Mouse (Mus musculus) heart, embryonic 12.5 days (tissue): ENCODE data around the gene Hist2h4. TPM values are rescaled to one million over a fixed set of nuclear protein-coding genes. Genes with fewer than 3 reads are reported as not detected.
A peak's percentile ranks its signal among the peaks of the same experiment; 100 is the strongest.
"Not testable (repeated sequence)": the region's sequence is repeated elsewhere in the genome, so short reads cannot be mapped to it uniquely, and the experiment has no call there.

Source experiments
- ATAC-seq: fragments of 200-750 bp; cut with Nextera tagmentation; 2 replicates; pipeline ENCODE4 v1.8.0; 2017; ENCODE audit warnings: moderate TSS enrichment, moderate library complexity; ENCODE audit not compliant: insufficient number of reproducible peaks, low FRiP score
- H3K27ac ChIP-seq: fragments of 300-500 bp; sonication (generic); 2 replicates; pipeline ENCODE4 v1.5.1; 2016; ENCODE audit warnings: mild to moderate bottlenecking, moderate library complexity; ENCODE audit not compliant: poor library complexity, severe bottlenecking
- H3K27me3 ChIP-seq: fragments of 300-500 bp; sonication (generic); replicated peaks from 2 replicates; pipeline ENCODE4 v1.6.1; 2016; ENCODE audit warnings: mild to moderate bottlenecking, moderate library complexity
- H3K36me3 ChIP-seq: fragments of 300-500 bp; sonication (generic); 2 replicates; pipeline ENCODE4 v1.6.1; 2016; ENCODE audit warnings: mild to moderate bottlenecking, moderate library complexity
- H3K4me1 ChIP-seq: fragments of 300-500 bp; sonication (generic); replicated peaks from 2 replicates; pipeline ENCODE4 v1.6.1; 2016; ENCODE audit warnings: mild to moderate bottlenecking
- H3K4me2 ChIP-seq: fragments of 300-500 bp; sonication (generic); 2 replicates; pipeline ENCODE4 v1.6.1; 2016; ENCODE audit warnings: mild to moderate bottlenecking, moderate library complexity
- H3K4me3 ChIP-seq: fragments of 300-500 bp; sonication (generic); 2 replicates; pipeline ENCODE4 v1.5.1; 2016; ENCODE audit warnings: mild to moderate bottlenecking
- H3K9ac ChIP-seq: fragments of 300-500 bp; sonication (generic); 2 replicates; pipeline ENCODE4 v1.6.1; 2016; ENCODE audit warnings: mild to moderate bottlenecking, moderate library complexity
- H3K9me3 ChIP-seq: fragments of 300-500 bp; sonication (generic); replicated peaks from 2 replicates; pipeline ENCODE4 v1.6.1; 2016; ENCODE audit warnings: mild to moderate bottlenecking, moderate library complexity
- WGBS: fragments of 180-500 bp; shearing (Covaris S2); methylation state at CpG from one replicate; pipeline ENCODE4 v1.1.7; 2016; 5-methylcytosine and 5-hydroxymethylcytosine counted together
- polyA plus RNA-seq: library from polyadenylated mRNA; unstranded; fragments of >200 nt; fragmentation: Nextera tagmentation; extraction: Ambion mirVana; gene quantifications from 2 replicates; pipeline ENCODE4 v1.2.1, GENCODE M21; 2016

The Hist2h4 gene
- polyA plus RNA-seq, 1 experiment from 2014 or later: 3.7 TPM

GRCm38 (mm10) chr3:96268776-96269378, 5.8 kb upstream of the Hist2h4 start:
- Histone ChIP-seq H3K9ac (peak overlapping the region; percentile 71), H3K27ac (peak overlapping the region; percentile 97), H3K4me3 (peak overlapping the region; percentile 60), H3K4me1 (peaks cover 11% of the 10 kb centered on the region), H3K4me2 (peak overlapping the region; percentile 95)
- H3K36me3 ChIP-seq, H3K9me3 ChIP-seq, H3K27me3 ChIP-seq: not testable (repeated sequence)
- peak; percentile 29 for ATAC-seq
- under 1% methylated on average over 11 of the region's 44 CpGs for WGBS

- no peaks in the 10 kb centered on the region for H3K27me3 ChIP-seq
- WGBS: 26% methylated on average over 28 of the region's 30 CpGs
- H3K4me1 ChIP-seq: peaks cover 12% of the 10 kb centered on the region
- peak within 1 kb of the TSS; percentile 97 for H3K27ac ChIP-seq
- ATAC-seq: peak; percentile 56
- H3K9me3 ChIP-seq: no peaks in the 10 kb centered on the region
- H3K4me2 ChIP-seq: peak within 1 kb of the TSS; percentile 95
- peak within 1 kb of the TSS; percentile 60 for H3K4me3 ChIP-seq
- no peaks in the 10 kb centered on the region for H3K36me3 ChIP-seq
- peak within 1 kb of the TSS; percentile 71 for H3K9ac ChIP-seq
These were observed 5.1 kb upstream of the Hist2h4 start, which contains the start of gene Hist2h3b for GRCm38 (mm10) chr3:96268051-96268775. Hist2h3b (plus strand) TSS chr3:96268654.

GRCm38 (mm10) chr3:96267541-96267940, 4.4 kb upstream of the Hist2h4 start:
- no peaks in the 10 kb centered on the region for H3K36me3 ChIP-seq
- WGBS: 88% methylated on average over 4 of the region's 4 CpGs

GRCm38 (mm10) chr3:96266132-96266710, 3.1 kb upstream of the Hist2h4 start:
- Histone ChIP-seq H3K9me3 (no peaks in the 10 kb centered on the region), H3K4me3 (no peak overlapping the region), H3K27ac (no peak overlapping the region), H3K27me3 (no peaks in the 10 kb centered on the region), H3K4me1 (peaks cover 17% of the 10 kb centered on the region), H3K9ac (no peak overlapping the region), H3K36me3 (no peaks in the 10 kb centered on the region), H3K4me2 (no peak overlapping the region)
- WGBS: 57% methylated on average over 8 of the region's 8 CpGs
- ATAC-seq: no peak

More at GRCm38 (mm10) chr3:96267541-96267940, 4.4 kb upstream of the Hist2h4 start:
- H3K4me3 ChIP-seq: no peak overlapping the region
- H3K9ac ChIP-seq: no peak overlapping the region
- H3K4me1 ChIP-seq: peaks cover 12% of the 10 kb centered on the region
- H3K27ac ChIP-seq: peak overlapping the region; percentile 88
- no peak overlapping the region for H3K4me2 ChIP-seq
- no peaks in the 10 kb centered on the region for H3K27me3 ChIP-seq
- H3K9me3 ChIP-seq: no peaks in the 10 kb centered on the region
- ATAC-seq: no peak

- ATAC-seq: no peak
- Histone ChIP-seq H3K9ac (0 out of 2 replicates have a peak overlapping the region, but pooled peaks have one; percentile 78), H3K4me1 (peaks cover 17% of the 10 kb centered on the region), H3K27ac (peak overlapping the region; percentile 99), H3K36me3 (no peaks in the 10 kb centered on the region), H3K27me3 (no peaks in the 10 kb centered on the region), H3K4me2 (peak overlapping the region; percentile 91), H3K4me3 (no peak overlapping the region; the same call in 1 of the 2 replicates), H3K9me3 (no peaks in the 10 kb centered on the region)
- 81% methylated on average over 7 of the region's 7 CpGs for WGBS
These were observed 1.4 kb upstream of the Hist2h4 start for GRCm38 (mm10) chr3:96264404-96264949.

GRCm38 (mm10) chr3:96263558-96264403, 670 bp upstream of the Hist2h4 start:
- Histone ChIP-seq H3K4me1 (peaks cover 17% of the 10 kb centered on the region), H3K4me3 (peak overlapping the region; percentile 77), H3K9ac (peak overlapping the region; percentile 78), H3K27me3 (no peaks in the 10 kb centered on the region), H3K36me3 (no peaks in the 10 kb centered on the region), H3K9me3 (no peaks in the 10 kb centered on the region), H3K27ac (peak overlapping the region; percentile 99), H3K4me2 (peak overlapping the region; percentile 91)
- no peak for ATAC-seq
- WGBS: 10% methylated on average over 27 of the region's 27 CpGs

- peak overlapping the region; percentile 77 for H3K4me3 ChIP-seq
- peak overlapping the region; percentile 99 for H3K27ac ChIP-seq
- no peaks in the 10 kb centered on the region for H3K27me3 ChIP-seq
- WGBS: 1% methylated on average over 19 of the region's 19 CpGs
- peak; percentile 86 for ATAC-seq
- H3K36me3 ChIP-seq: no peaks in the 10 kb centered on the region
- peak overlapping the region; percentile 92 for H3K9ac ChIP-seq
- peaks cover 12% of the 10 kb centered on the region for H3K4me1 ChIP-seq
- H3K4me2 ChIP-seq: peak overlapping the region; percentile 91
- H3K9me3 ChIP-seq: no peaks in the 10 kb centered on the region
These were observed 765 bp downstream of the Hist2h4 start for GRCm38 (mm10) chr3:96262216-96262875.

GRCm38 (mm10) chr3:96261623-96262022, 1.5 kb downstream of the Hist2h4 start:
- WGBS: 62% methylated on average over 3 of the region's 3 CpGs
- Histone ChIP-seq H3K9me3 (no peaks in the 10 kb centered on the region), H3K4me2 (peak overlapping the region; percentile 91), H3K27ac (peak overlapping the region; percentile 99), H3K36me3 (no peaks in the 10 kb centered on the region), H3K9ac (peak overlapping the region; percentile 92), H3K27me3 (no peaks in the 10 kb centered on the region), H3K4me3 (peak overlapping the region; percentile 77; the same call in 1 of the 2 replicates), H3K4me1 (peaks cover 12% of the 10 kb centered on the region)
- ATAC-seq: no peak

GRCm38 (mm10) chr3:96260220-96260619, 2.9 kb downstream of the Hist2h4 start:
- Histone ChIP-seq H3K36me3 (no peaks in the 10 kb centered on the region), H3K9me3 (no peaks in the 10 kb centered on the region), H3K9ac (no peak overlapping the region), H3K27ac (no peak overlapping the region), H3K27me3 (no peaks in the 10 kb centered on the region), H3K4me3 (no peak overlapping the region), H3K4me2 (no peak overlapping the region), H3K4me1 (peaks cover 23% of the 10 kb centered on the region)
- ATAC-seq: no peak
- WGBS: 91% methylated on average over 5 of the region's 5 CpGs

- 70% methylated on average over 3 of the region's 3 CpGs for WGBS
These were observed 5.9 kb downstream of the Hist2h4 start for GRCm38 (mm10) chr3:96257190-96257589.

More at GRCm38 (mm10) chr3:96257190-96257589, 5.9 kb downstream of the Hist2h4 start:
- H3K4me1 ChIP-seq: peaks cover 23% of the 10 kb centered on the region
- no peak overlapping the region for H3K4me3 ChIP-seq
- no peak overlapping the region for H3K9ac ChIP-seq
- H3K4me2 ChIP-seq: no peak overlapping the region
- H3K9me3 ChIP-seq: no peaks in the 10 kb centered on the region
- no peaks in the 10 kb centered on the region for H3K27me3 ChIP-seq
- H3K27ac ChIP-seq: no peak overlapping the region
- no peaks in the 10 kb centered on the region for H3K36me3 ChIP-seq
- no peak for ATAC-seq
